Mouse (Mus musculus): Measurements from ENCODE around the gene Abl1.

- TF ChIP-seq POLR2A (IDR thresholded peaks at IDR 0.05; ENCODE audit: insufficient read depth, low read length), result no peak
- TF ChIP-seq EP300 (IDR thresholded peaks at IDR 0.05; ENCODE audit: insufficient read depth, low read depth, low read length), result no peak
These were observed 120.5 kb downstream of the Abl1 start for GRCm38 (mm10) chr2:31808410-31809357.

Data from ES-Bruce4 (cell line).